Mouse (Mus musculus) embryonic facial prominence, embryonic 12.5 days (tissue): ENCODE data around the gene Mnd1. TPM values are rescaled to one million over a fixed set of nuclear protein-coding genes. Genes with fewer than 3 reads are reported as not detected.
A peak's percentile ranks its signal among the peaks of the same experiment; 100 is the strongest.

Experiments used
- ATAC-seq: fragments of 200-750 bp; cut with Nextera tagmentation; 2 replicates; pipeline ENCODE4 v1.8.0; 2017; ENCODE audit not compliant: insufficient number of reproducible peaks, insufficient read depth, low FRiP score, low TSS enrichment
- H3K27ac ChIP-seq: fragments of 300-500 bp; sonication (generic); 2 replicates; pipeline ENCODE4 v1.5.1; 2016; ENCODE audit warnings: mild to moderate bottlenecking
- H3K27me3 ChIP-seq: fragments of 300-500 bp; sonication (generic); 2 replicates; pipeline ENCODE4 v1.6.1; 2016; ENCODE audit warnings: mild to moderate bottlenecking, moderate library complexity
- H3K36me3 ChIP-seq: fragments of 300-500 bp; sonication (generic); 2 replicates; pipeline ENCODE4 v1.6.1; 2016; ENCODE audit warnings: mild to moderate bottlenecking
- H3K4me1 ChIP-seq: fragments of 300-500 bp; sonication (generic); 2 replicates; pipeline ENCODE4 v1.6.1; 2016
- H3K4me2 ChIP-seq: fragments of 300-500 bp; sonication (generic); replicated peaks from 2 replicates; pipeline ENCODE4 v1.6.1; 2016; ENCODE audit warnings: mild to moderate bottlenecking, moderate library complexity
- H3K4me3 ChIP-seq: fragments of 300-500 bp; sonication (generic); 2 replicates; pipeline ENCODE4 v1.5.1; 2016; ENCODE audit warnings: mild to moderate bottlenecking
- H3K9ac ChIP-seq: fragments of 300-500 bp; sonication (generic); 2 replicates; pipeline ENCODE4 v1.6.1; 2016; ENCODE audit warnings: mild to moderate bottlenecking, moderate library complexity
- H3K9me3 ChIP-seq: fragments of 300-500 bp; sonication (generic); 2 replicates; pipeline ENCODE4 v1.6.1; 2016; ENCODE audit warnings: mild to moderate bottlenecking, moderate library complexity
- WGBS: fragments of 180-500 bp; shearing (Covaris S2); methylation state at CpG from one replicate; pipeline ENCODE4 v1.1.7; 2016; 5-methylcytosine and 5-hydroxymethylcytosine counted together
- polyA plus RNA-seq: library from polyadenylated mRNA; unstranded; fragments of >200 nt; fragmentation: Nextera tagmentation; extraction: Ambion mirVana; gene quantifications from 2 replicates; pipeline ENCODE4 v1.2.1, GENCODE M21; 2016

The Mnd1 gene
- polyA plus RNA-seq, 1 experiment from 2014 or later, result 15.7 TPM

DNA sequence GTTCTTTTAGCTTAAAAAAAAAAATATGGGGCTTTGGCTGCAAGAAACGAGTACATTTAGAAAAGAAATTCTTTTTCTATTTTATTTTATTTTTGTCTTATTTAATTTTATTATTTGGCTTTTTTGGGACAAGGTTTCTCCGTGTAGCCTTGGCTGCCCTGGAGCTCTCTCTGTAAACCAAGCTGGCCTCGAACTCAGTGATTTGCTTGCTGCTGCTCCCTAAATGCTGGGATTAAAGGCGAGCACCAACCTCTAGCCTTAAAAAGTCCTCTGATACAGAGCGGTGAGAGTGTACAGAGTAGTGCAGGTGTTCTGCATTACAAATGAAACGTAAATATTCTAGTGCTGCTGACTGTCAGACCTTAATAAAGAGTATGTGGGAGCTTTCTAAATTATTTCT is 519 bp upstream of the Mnd1 start:
- Histone ChIP-seq H3K4me3 (0 out of 2 replicates have a peak overlapping the region, but pooled peaks have one; percentile 51), H3K27ac (no peak overlapping the region), H3K4me1 (peaks cover 10% of the 10 kb centered on the region; the same call in 1 of the 2 replicates), H3K36me3 (no peaks in the 10 kb centered on the region), H3K4me2 (peak overlapping the region; percentile 84), H3K27me3 (no peaks in the 10 kb centered on the region), H3K9me3 (no peaks in the 10 kb centered on the region), H3K9ac (no peak overlapping the region)
- 36% methylated on average over 6 of the region's 6 CpGs for WGBS
- ATAC-seq, result no peak

GRCm38 (mm10) chr3:84155146-84155545 is 440 bp downstream of the Mnd1 start:
- no peaks in the 10 kb centered on the region for H3K27me3 ChIP-seq
- WGBS, result under 1% methylated on average over 27 of the region's 27 CpGs

DNA sequence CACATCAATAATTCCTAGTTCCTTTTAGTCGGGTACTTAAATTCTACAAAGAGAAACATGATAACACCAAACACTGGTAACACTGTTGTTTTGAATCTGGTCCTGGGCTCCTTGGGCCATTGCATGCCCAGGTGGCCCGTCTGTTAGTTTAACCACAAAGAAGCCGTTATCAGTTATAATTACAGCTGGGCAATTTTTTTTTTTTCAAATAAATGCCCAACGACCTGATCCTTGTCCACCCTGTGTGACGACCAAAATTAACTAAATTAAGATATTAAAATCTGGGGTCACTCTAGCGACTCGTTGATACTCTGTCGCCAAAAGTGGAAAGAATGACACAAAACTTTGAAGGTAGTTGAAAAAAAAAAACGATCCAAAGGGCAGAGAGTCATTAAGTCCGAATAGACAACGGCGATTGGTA is 855 bp downstream of the Mnd1 start:
- no peaks in the 10 kb centered on the region for H3K9me3 ChIP-seq
- ATAC-seq, result no peak
- WGBS, result 7% methylated on average over 12 of the region's 12 CpGs
- H3K4me1 ChIP-seq, result peaks cover 10% of the 10 kb centered on the region; the same call in 1 of the 2 replicates
- peak overlapping the region; percentile 51 for H3K4me3 ChIP-seq
- no peaks in the 10 kb centered on the region for H3K27me3 ChIP-seq
- no peak overlapping the region for H3K27ac ChIP-seq
- H3K4me2 ChIP-seq, result peak overlapping the region; percentile 84
- peak overlapping the region; percentile 60; the same call in 1 of the 2 replicates for H3K9ac ChIP-seq
- no peaks in the 10 kb centered on the region for H3K36me3 ChIP-seq

More at GRCm38 (mm10) chr3:84155146-84155545, 440 bp downstream of the Mnd1 start:
- H3K9me3 ChIP-seq, result no peaks in the 10 kb centered on the region
- no peaks in the 10 kb centered on the region for H3K36me3 ChIP-seq
- H3K27ac ChIP-seq, result peak overlapping the region; percentile 65; the same call in 1 of the 2 replicates
- peak overlapping the region; percentile 84 for H3K4me2 ChIP-seq
- peak overlapping the region; percentile 51 for H3K4me3 ChIP-seq
- ATAC-seq, result 0 out of 2 replicates have a peak, but pooled peaks have one; percentile 11
- H3K4me1 ChIP-seq, result peaks cover 10% of the 10 kb centered on the region; the same call in 1 of the 2 replicates
- peak overlapping the region; percentile 60 for H3K9ac ChIP-seq

DNA sequence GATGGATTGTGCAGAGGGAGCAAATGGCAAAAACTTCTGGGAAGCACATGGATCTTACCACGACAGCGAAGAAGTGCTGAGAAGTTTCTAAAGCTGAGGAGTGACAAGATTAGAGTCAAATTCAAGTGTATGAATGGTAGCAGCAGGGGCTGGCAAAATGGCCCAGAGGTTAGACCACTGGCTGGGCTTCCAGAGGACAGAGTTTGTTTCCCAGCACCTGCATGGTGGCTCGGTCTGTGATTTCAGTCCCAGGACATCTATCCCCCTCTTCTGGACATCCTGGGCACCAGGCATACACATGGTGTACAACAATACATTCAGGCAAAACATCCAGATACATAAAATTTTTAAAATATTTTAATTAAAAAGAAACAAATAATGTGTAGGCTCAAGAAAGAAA is 5.8 kb downstream of the Mnd1 start:
- H3K27ac ChIP-seq, result no peak overlapping the region
- no peaks in the 10 kb centered on the region for H3K36me3 ChIP-seq
- no peak overlapping the region for H3K4me3 ChIP-seq
- WGBS, result 95% methylated on average over 3 of the region's 3 CpGs
- no peak overlapping the region for H3K4me2 ChIP-seq
- ATAC-seq, result no peak
- no peaks in the 10 kb centered on the region for H3K4me1 ChIP-seq
- no peaks in the 10 kb centered on the region for H3K27me3 ChIP-seq
- no peaks in the 10 kb centered on the region for H3K9me3 ChIP-seq
- no peak overlapping the region for H3K9ac ChIP-seq

GRCm38 (mm10) chr3:84140947-84141346 is 14.6 kb downstream of the Mnd1 start:
- Histone ChIP-seq H3K4me2 (peak overlapping the region; percentile 11; the same call in 1 of the 2 replicates), H3K27ac (peak overlapping the region; percentile 69), H3K4me3 (no peak overlapping the region), H3K9me3 (no peaks in the 10 kb centered on the region), H3K9ac (no peak overlapping the region), H3K27me3 (no peaks in the 10 kb centered on the region), H3K4me1 (peaks cover 14% of the 10 kb centered on the region), H3K36me3 (no peaks in the 10 kb centered on the region)
- 24% methylated on average over 7 of the region's 7 CpGs for WGBS
- ATAC-seq, result no peak

DNA sequence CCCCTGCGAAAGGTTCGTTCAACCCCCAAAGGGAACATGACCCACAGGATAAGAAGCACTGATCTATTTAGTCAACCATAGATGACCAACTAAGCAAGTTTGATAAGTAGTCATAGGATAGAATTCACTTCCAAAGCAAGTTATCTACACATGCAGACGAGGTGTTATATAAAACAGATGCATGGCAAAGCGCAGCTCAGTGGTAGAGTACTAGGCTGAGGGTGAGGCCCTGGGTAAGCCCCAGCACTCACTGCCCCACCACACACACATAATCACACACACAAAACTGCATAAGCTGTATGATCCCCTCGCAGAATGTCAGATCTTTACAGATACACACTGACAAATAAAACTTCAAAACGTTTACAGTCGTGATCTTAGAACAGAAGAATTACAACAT is 19.1 kb downstream of the Mnd1 start:
- Histone ChIP-seq H3K4me2 (no peak overlapping the region), H3K4me3 (no peak overlapping the region), H3K27ac (no peak overlapping the region), H3K27me3 (no peaks in the 10 kb centered on the region), H3K4me1 (peaks cover 14% of the 10 kb centered on the region), H3K9ac (no peak overlapping the region), H3K36me3 (no peaks in the 10 kb centered on the region), H3K9me3 (no peaks in the 10 kb centered on the region)
- no peak for ATAC-seq
- WGBS, result 74% methylated on average over 7 of the region's 7 CpGs

GRCm38 (mm10) chr3:84135933-84136332 is 19.7 kb downstream of the Mnd1 start:
- no peaks in the 10 kb centered on the region for H3K9me3 ChIP-seq
- no peak overlapping the region for H3K4me2 ChIP-seq
- ATAC-seq, result no peak
- H3K4me1 ChIP-seq, result peaks cover 10% of the 10 kb centered on the region
- WGBS, result 58% methylated on average over 6 of the region's 6 CpGs
- no peaks in the 10 kb centered on the region for H3K27me3 ChIP-seq
- no peak overlapping the region for H3K27ac ChIP-seq
- no peak overlapping the region for H3K9ac ChIP-seq
- no peaks in the 10 kb centered on the region for H3K36me3 ChIP-seq
- no peak overlapping the region for H3K4me3 ChIP-seq

GRCm38 (mm10) chr3:84135387-84135786 is 20.2 kb downstream of the Mnd1 start:
- Histone ChIP-seq H3K36me3 (no peaks in the 10 kb centered on the region), H3K4me3 (no peak overlapping the region), H3K4me2 (no peak overlapping the region), H3K27ac (no peak overlapping the region), H3K9ac (no peak overlapping the region), H3K27me3 (no peaks in the 10 kb centered on the region), H3K9me3 (no peaks in the 10 kb centered on the region), H3K4me1 (peaks cover 10% of the 10 kb centered on the region; the same call in 1 of the 2 replicates)
- 35% methylated on average over 9 of the region's 9 CpGs for WGBS
- no peak for ATAC-seq

DNA sequence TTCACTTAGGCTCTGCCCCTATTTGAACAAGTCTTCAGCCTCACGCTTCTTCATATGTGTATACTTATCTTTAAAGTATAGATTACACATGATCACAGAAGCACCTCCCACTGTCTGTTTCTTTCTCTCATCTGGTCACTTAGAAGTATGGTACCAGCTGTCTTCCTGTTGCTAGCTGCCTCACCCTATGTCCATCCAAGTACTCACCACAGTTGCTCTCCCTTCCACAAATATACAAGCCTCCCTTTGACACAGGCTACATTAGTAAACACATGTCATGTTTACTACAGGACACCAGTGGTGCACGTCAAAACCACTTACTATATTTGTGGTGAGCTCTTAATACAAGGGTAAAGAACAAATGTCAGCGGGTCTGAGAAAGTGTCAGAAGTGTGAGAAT is 24.2 kb downstream of the Mnd1 start:
- H3K36me3 ChIP-seq, result no peaks in the 10 kb centered on the region
- peaks cover 19% of the 10 kb centered on the region for H3K4me1 ChIP-seq
- H3K9ac ChIP-seq, result no peak overlapping the region
- H3K27me3 ChIP-seq, result no peaks in the 10 kb centered on the region
- no peaks in the 10 kb centered on the region for H3K9me3 ChIP-seq
- 85% methylated on average over 3 of the region's 3 CpGs for WGBS
- H3K27ac ChIP-seq, result no peak overlapping the region
- H3K4me2 ChIP-seq, result no peak overlapping the region
- no peak overlapping the region for H3K4me3 ChIP-seq
- no peak for ATAC-seq

DNA sequence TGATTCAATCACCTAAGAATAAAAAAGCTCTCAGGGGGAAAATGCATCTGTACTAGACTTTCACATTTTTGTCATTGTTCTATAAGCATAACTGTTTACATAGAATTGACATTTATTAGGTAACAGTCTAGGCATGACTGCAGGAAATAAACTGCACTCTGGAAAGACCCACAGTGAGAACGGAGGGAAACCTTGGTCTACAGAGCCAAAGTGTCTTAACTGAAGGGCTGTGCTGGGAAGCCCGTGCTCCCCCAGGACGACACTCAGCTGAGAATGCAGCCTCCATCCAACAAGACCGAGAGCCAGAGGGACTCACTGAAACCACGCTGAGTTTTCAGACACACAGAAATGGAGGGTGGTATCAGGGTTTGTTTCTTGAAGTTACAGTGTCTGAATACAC is 24.8 kb downstream of the Mnd1 start:
- no peak overlapping the region for H3K4me3 ChIP-seq
- 65% methylated on average over 5 of the region's 5 CpGs for WGBS

DNA sequence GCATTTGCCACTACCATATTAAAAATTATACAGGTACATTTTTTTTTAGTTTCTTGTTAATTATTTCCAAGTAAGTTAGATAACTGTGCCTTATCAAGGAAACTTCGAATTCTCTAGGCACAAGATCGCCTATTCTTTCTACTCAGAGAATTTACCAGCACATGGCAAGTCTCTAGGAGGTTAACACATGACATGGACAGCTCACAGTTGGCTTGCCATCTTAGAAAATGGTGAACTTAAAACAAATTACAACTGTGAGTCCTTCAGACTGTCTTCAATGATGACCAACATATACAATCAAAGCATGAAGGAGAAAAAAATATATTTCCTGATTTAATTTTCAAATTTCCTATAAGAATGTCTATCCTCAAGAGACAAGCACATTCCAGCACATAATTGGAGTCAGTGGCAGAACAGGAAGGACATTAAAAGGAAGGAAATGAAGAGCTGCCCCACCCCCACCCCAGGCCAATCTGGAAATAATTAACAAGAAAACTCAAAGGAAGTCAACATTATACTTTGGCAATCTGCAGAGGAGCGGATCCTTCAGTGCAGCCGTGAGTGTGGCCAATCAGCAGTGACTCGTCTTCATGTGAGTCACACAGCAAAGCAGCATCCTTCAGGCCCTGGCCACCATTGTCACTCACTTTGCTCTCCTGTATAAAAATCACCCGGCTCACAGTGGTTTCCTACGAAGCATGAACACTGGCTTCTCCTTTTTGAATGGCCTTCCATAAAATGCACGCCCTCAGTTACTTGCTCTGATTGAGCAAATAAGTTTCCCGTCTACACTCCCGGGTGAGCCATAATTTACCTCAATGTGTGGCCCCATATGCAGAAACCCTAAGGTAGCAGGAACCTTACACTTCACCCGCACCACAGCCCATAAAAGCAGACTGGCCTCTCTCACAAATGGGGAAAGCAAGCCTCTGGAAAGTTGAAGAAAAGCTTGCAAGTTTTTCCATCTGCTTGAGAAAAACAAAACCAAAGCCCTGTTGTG is 26.4 kb downstream of the Mnd1 start:
- peaks cover 27% of the 10 kb centered on the region for H3K4me1 ChIP-seq
- no peak overlapping the region for H3K9ac ChIP-seq
- WGBS, result 43% methylated on average over 11 of the region's 11 CpGs
- H3K27me3 ChIP-seq, result no peaks in the 10 kb centered on the region
- no peaks in the 10 kb centered on the region for H3K36me3 ChIP-seq
- ATAC-seq, result no peak
- H3K4me2 ChIP-seq, result no peak overlapping the region
- H3K9me3 ChIP-seq, result no peaks in the 10 kb centered on the region
- H3K4me3 ChIP-seq, result no peak overlapping the region
- H3K27ac ChIP-seq, result peak overlapping the region; percentile 78

More for the DNA sequence above, 24.8 kb downstream of the Mnd1 start:
- peaks cover 21% of the 10 kb centered on the region for H3K4me1 ChIP-seq
- no peak for ATAC-seq
- no peak overlapping the region for H3K27ac ChIP-seq
- no peak overlapping the region for H3K9ac ChIP-seq
- H3K27me3 ChIP-seq, result no peaks in the 10 kb centered on the region
- H3K9me3 ChIP-seq, result no peaks in the 10 kb centered on the region
- H3K4me2 ChIP-seq, result no peak overlapping the region
- no peaks in the 10 kb centered on the region for H3K36me3 ChIP-seq

- Histone ChIP-seq H3K36me3 (no peaks in the 10 kb centered on the region), H3K4me1 (peaks cover 30% of the 10 kb centered on the region), H3K9me3 (no peaks in the 10 kb centered on the region), H3K4me3 (no peak overlapping the region), H3K27me3 (no peaks in the 10 kb centered on the region), H3K9ac (no peak overlapping the region), H3K4me2 (no peak overlapping the region), H3K27ac (no peak overlapping the region)
- ATAC-seq, result no peak
- 63% methylated on average over 2 of the region's 2 CpGs for WGBS
Observed at GRCm38 (mm10) chr3:84127431-84127830, 28.2 kb downstream of the Mnd1 start.
